Mouse (Mus musculus) liver, embryonic 12.5 days (tissue): Measurements from ENCODE around the gene Sphk2. TPM values are rescaled to one million over a fixed set of nuclear protein-coding genes. Genes with fewer than 3 reads are reported as not detected.

Experiments
- ATAC-seq: fragments of 200-750 bp; cut with Nextera tagmentation; 2 replicates; pipeline ENCODE4 v1.8.0; 2017; ENCODE audit warnings: moderate number of reproducible peaks, mild to moderate bottlenecking, moderate library complexity
- H3K27ac ChIP-seq: fragments of 300-500 bp; sonication (generic); 2 replicates; pipeline ENCODE4 v1.5.1; 2016; ENCODE audit warnings: mild to moderate bottlenecking
- H3K27me3 ChIP-seq: fragments of 300-500 bp; sonication (generic); replicated peaks from 2 replicates; pipeline ENCODE4 v1.6.1; 2016; ENCODE audit warnings: mild to moderate bottlenecking, moderate library complexity
- H3K36me3 ChIP-seq: fragments of 300-500 bp; sonication (generic); 2 replicates; pipeline ENCODE4 v1.6.1; 2016; ENCODE audit warnings: mild to moderate bottlenecking, moderate library complexity
- H3K4me1 ChIP-seq: fragments of 300-500 bp; sonication (generic); 2 replicates; pipeline ENCODE4 v1.6.1; 2016
- H3K4me2 ChIP-seq: fragments of 300-500 bp; sonication (generic); 2 replicates; pipeline ENCODE4 v1.6.1; 2016; ENCODE audit warnings: mild to moderate bottlenecking, moderate library complexity
- H3K4me3 ChIP-seq: fragments of 300-500 bp; sonication (generic); 2 replicates; pipeline ENCODE4 v1.5.1; 2016; ENCODE audit warnings: mild to moderate bottlenecking, moderate library complexity
- H3K9ac ChIP-seq: fragments of 300-500 bp; sonication (generic); 2 replicates; pipeline ENCODE4 v1.6.1; 2016; ENCODE audit warnings: mild to moderate bottlenecking, moderate library complexity
- H3K9me3 ChIP-seq: fragments of 300-500 bp; sonication (generic); replicated peaks from 2 replicates; pipeline ENCODE4 v1.6.1; 2016; ENCODE audit warnings: mild to moderate bottlenecking, moderate library complexity
- WGBS: fragments of 180-500 bp; shearing (Covaris S2); methylation state at CpG from one replicate; pipeline ENCODE4 v1.1.7; 2016; ENCODE audit not compliant: insufficient replicate concordance; 5-methylcytosine and 5-hydroxymethylcytosine counted together
- polyA plus RNA-seq: library from polyadenylated mRNA; unstranded; fragments of >200 nt; fragmentation: Nextera tagmentation; extraction: Ambion mirVana; gene quantifications from 2 replicates; pipeline ENCODE4 v1.2.1, GENCODE M21; 2016

Gene Sphk2
- 14.8 and 16.1 TPM in 2 replicates for polyA plus RNA-seq

- no peaks in the 10 kb centered on the region for H3K9me3 ChIP-seq
- peak within 1 kb of the TSS; percentile 91 for H3K9ac ChIP-seq
- H3K27me3 ChIP-seq = no peaks in the 10 kb centered on the region
- under 1% methylated on average over 41 of the region's 41 CpGs for whole genome bisulfite sequencing
- peak; percentile 67 for ATAC-seq
- H3K36me3 ChIP-seq = peaks cover 53% of the 10 kb centered on the region
- peak within 1 kb of the TSS; percentile 96 for H3K4me2 ChIP-seq
- H3K4me1 ChIP-seq = peaks cover 68% of the 10 kb centered on the region
- H3K4me3 ChIP-seq = peak within 1 kb of the TSS; percentile 80
- H3K27ac ChIP-seq = peak within 1 kb of the TSS; percentile 83
These were observed at the start of gene Sphk2 for GRCm38 (mm10) chr7:45717918-45718297. Gene Sphk2 (minus strand): TSS chr7:45718002.

GRCm38 (mm10) chr7:45767500-45767899 is 49.7 kb upstream of the Sphk2 start:
- no peak overlapping the region for H3K4me3 ChIP-seq
- WGBS = 66% methylated on average over 6 of the region's 6 CpGs
- no peaks in the 10 kb centered on the region for H3K4me1 ChIP-seq
- H3K9ac ChIP-seq = no peak overlapping the region
- no peaks in the 10 kb centered on the region for H3K9me3 ChIP-seq
- no peak overlapping the region for H3K27ac ChIP-seq
- H3K27me3 ChIP-seq = peaks cover 8% of the 10 kb centered on the region; the same call in 1 of the 2 replicates
- H3K36me3 ChIP-seq = no peaks in the 10 kb centered on the region
- H3K4me2 ChIP-seq = no peak overlapping the region
- no peak for ATAC-seq

- no peaks in the 10 kb centered on the region for H3K4me1 ChIP-seq
- H3K4me3 ChIP-seq = no peak overlapping the region
- 0 out of 2 replicates have a peak, but pooled peaks cover 11% of the 10 kb centered on the region for H3K27me3 ChIP-seq
- no peak for ATAC-seq
- H3K9me3 ChIP-seq = no peaks in the 10 kb centered on the region
- H3K27ac ChIP-seq = no peak overlapping the region
- no peak overlapping the region for H3K9ac ChIP-seq
- no peak overlapping the region for H3K4me2 ChIP-seq
- no peaks in the 10 kb centered on the region for H3K36me3 ChIP-seq
- WGBS = 38% methylated on average over 8 of the region's 8 CpGs
These were observed 49.0 kb upstream of the Sphk2 start for GRCm38 (mm10) chr7:45766764-45767163.

- H3K27ac ChIP-seq = no peak overlapping the region
- no peak for ATAC-seq
These were observed 48.2 kb upstream of the Sphk2 start for GRCm38 (mm10) chr7:45765995-45766394.

GRCm38 (mm10) chr7:45760151-45760550 is 42.3 kb upstream of the Sphk2 start:
- H3K27me3 ChIP-seq = peaks cover 41% of the 10 kb centered on the region
- H3K4me1 ChIP-seq = no peaks in the 10 kb centered on the region
- H3K4me2 ChIP-seq = no peak overlapping the region
- WGBS = 46% methylated on average over 5 of the region's 5 CpGs
- no peaks in the 10 kb centered on the region for H3K36me3 ChIP-seq
- H3K9ac ChIP-seq = no peak overlapping the region
- H3K9me3 ChIP-seq = no peaks in the 10 kb centered on the region
- ATAC-seq = no peak
- no peak overlapping the region for H3K4me3 ChIP-seq
- H3K27ac ChIP-seq = no peak overlapping the region

More at GRCm38 (mm10) chr7:45765995-45766394, 48.2 kb upstream of the Sphk2 start:
- Histone ChIP-seq H3K27me3 (peaks cover 14% of the 10 kb centered on the region), H3K4me2 (no peak overlapping the region), H3K9me3 (no peaks in the 10 kb centered on the region), H3K36me3 (no peaks in the 10 kb centered on the region), H3K9ac (no peak overlapping the region), H3K4me1 (no peaks in the 10 kb centered on the region), H3K4me3 (no peak overlapping the region)
- 42% methylated on average over 8 of the region's 8 CpGs for WGBS

GRCm38 (mm10) chr7:45759400-45759799 is 41.6 kb upstream of the Sphk2 start:
- H3K4me3 ChIP-seq = 0 out of 2 replicates have a peak overlapping the region, but pooled peaks have one; percentile 10
- peak overlapping the region; percentile 54 for H3K4me2 ChIP-seq
- H3K36me3 ChIP-seq = no peaks in the 10 kb centered on the region
- H3K9ac ChIP-seq = no peak overlapping the region
- ATAC-seq = 0 out of 2 replicates have a peak, but pooled peaks have one; percentile 37
- 7% methylated on average over 26 of the region's 27 CpGs for WGBS
- H3K27ac ChIP-seq = no peak overlapping the region
- H3K27me3 ChIP-seq = peaks cover 41% of the 10 kb centered on the region
- H3K9me3 ChIP-seq = no peaks in the 10 kb centered on the region
- H3K4me1 ChIP-seq = no peaks in the 10 kb centered on the region

GRCm38 (mm10) chr7:45755703-45756102 is 37.9 kb upstream of the Sphk2 start:
- no peak overlapping the region for H3K4me3 ChIP-seq
- H3K36me3 ChIP-seq = no peaks in the 10 kb centered on the region
- H3K4me2 ChIP-seq = no peak overlapping the region
- 49% methylated on average over 6 of the region's 6 CpGs for WGBS
- no peak for ATAC-seq
- H3K9ac ChIP-seq = no peak overlapping the region
- no peaks in the 10 kb centered on the region for H3K9me3 ChIP-seq
- H3K27ac ChIP-seq = no peak overlapping the region
- H3K4me1 ChIP-seq = no peaks in the 10 kb centered on the region
- H3K27me3 ChIP-seq = peaks cover 32% of the 10 kb centered on the region

- no peak overlapping the region for H3K9ac ChIP-seq
- H3K27me3 ChIP-seq = peaks cover 5% of the 10 kb centered on the region
- H3K27ac ChIP-seq = no peak overlapping the region
- H3K4me1 ChIP-seq = peaks cover 6% of the 10 kb centered on the region; the same call in 1 of the 2 replicates
- no peak overlapping the region for H3K4me3 ChIP-seq
- ATAC-seq = no peak
- no peaks in the 10 kb centered on the region for H3K36me3 ChIP-seq
- H3K4me2 ChIP-seq = no peak overlapping the region
- H3K9me3 ChIP-seq = 0 out of 2 replicates have a peak, but pooled peaks cover 4% of the 10 kb centered on the region
- WGBS = 65% methylated on average over 9 of the region's 9 CpGs
These were observed 32.4 kb upstream of the Sphk2 start for GRCm38 (mm10) chr7:45750162-45750561.

- no peak overlapping the region for H3K27ac ChIP-seq
- H3K36me3 ChIP-seq = no peaks in the 10 kb centered on the region
- H3K4me2 ChIP-seq = no peak overlapping the region
- H3K4me1 ChIP-seq = peaks cover 6% of the 10 kb centered on the region; the same call in 1 of the 2 replicates
- H3K9me3 ChIP-seq = 0 out of 2 replicates have a peak, but pooled peaks cover 4% of the 10 kb centered on the region
- 45% methylated on average over 7 of the region's 10 CpGs for WGBS
- no peak overlapping the region for H3K9ac ChIP-seq
- peaks cover 5% of the 10 kb centered on the region for H3K27me3 ChIP-seq
- H3K4me3 ChIP-seq = no peak overlapping the region
- ATAC-seq = no peak
These were observed 31.6 kb upstream of the Sphk2 start for GRCm38 (mm10) chr7:45749401-45749800.

- Histone ChIP-seq H3K9me3 (0 out of 2 replicates have a peak, but pooled peaks cover 4% of the 10 kb centered on the region), H3K27ac (no peak overlapping the region), H3K27me3 (peaks cover 5% of the 10 kb centered on the region), H3K4me2 (no peak overlapping the region), H3K36me3 (no peaks in the 10 kb centered on the region), H3K4me1 (peaks cover 6% of the 10 kb centered on the region; the same call in 1 of the 2 replicates), H3K9ac (no peak overlapping the region), H3K4me3 (no peak overlapping the region)
- 34% methylated on average over 7 of the region's 7 CpGs for WGBS
- no peak for ATAC-seq
These were observed 30.3 kb upstream of the Sphk2 start for GRCm38 (mm10) chr7:45748110-45748509.

- no peak overlapping the region for H3K27ac ChIP-seq
- 0 out of 2 replicates have a peak, but pooled peaks cover 4% of the 10 kb centered on the region for H3K9me3 ChIP-seq
- ATAC-seq = no peak
- H3K4me3 ChIP-seq = no peak overlapping the region
- H3K4me2 ChIP-seq = no peak overlapping the region
- H3K36me3 ChIP-seq = no peaks in the 10 kb centered on the region
- peaks cover 8% of the 10 kb centered on the region; the same call in 1 of the 2 replicates for H3K4me1 ChIP-seq
- H3K27me3 ChIP-seq = peaks cover 11% of the 10 kb centered on the region
- no peak overlapping the region for H3K9ac ChIP-seq
- WGBS = 77% methylated on average over 5 of the region's 5 CpGs
These were observed 29.6 kb upstream of the Sphk2 start for GRCm38 (mm10) chr7:45747450-45747849.

GRCm38 (mm10) chr7:45746518-45746917 is 28.7 kb upstream of the Sphk2 start:
- Histone ChIP-seq H3K9ac (no peak overlapping the region), H3K36me3 (no peaks in the 10 kb centered on the region), H3K4me1 (peaks cover 17% of the 10 kb centered on the region), H3K9me3 (0 out of 2 replicates have a peak, but pooled peaks cover 4% of the 10 kb centered on the region), H3K27ac (no peak overlapping the region), H3K4me3 (no peak overlapping the region), H3K4me2 (no peak overlapping the region), H3K27me3 (peaks cover 19% of the 10 kb centered on the region)
- ATAC-seq = no peak
- WGBS = 57% methylated on average over 6 of the region's 6 CpGs

GRCm38 (mm10) chr7:45744387-45744786 is 26.6 kb upstream of the Sphk2 start:
- H3K27ac ChIP-seq = no peak overlapping the region
- H3K27me3 ChIP-seq = peaks cover 27% of the 10 kb centered on the region
- H3K4me2 ChIP-seq = no peak overlapping the region
- no peak for ATAC-seq
- no peak overlapping the region for H3K4me3 ChIP-seq
- no peaks in the 10 kb centered on the region for H3K36me3 ChIP-seq
- WGBS = 51% methylated on average over 2 of the region's 2 CpGs
- 0 out of 2 replicates have a peak, but pooled peaks cover 4% of the 10 kb centered on the region for H3K9me3 ChIP-seq
- peaks cover 19% of the 10 kb centered on the region for H3K4me1 ChIP-seq
- no peak overlapping the region for H3K9ac ChIP-seq
